Mouse (Mus musculus) forebrain, postnatal 0 days (tissue): ENCODE measurements at regions not wholly inside any gene's neighbourhood (a gene's known extent, or its start where the extent isn't known, plus 50 kb on each side); places are given as distances from the start of the nearest gene placed in this dataset.
A peak's percentile ranks its signal among the peaks of the same experiment; 100 is the strongest.

Experiments used
- ATAC-seq: fragments of 200-750 bp; cut with Nextera tagmentation; 2 replicates; pipeline ENCODE4 v1.8.0; 2017; ENCODE audit warnings: mild to moderate bottlenecking, moderate library complexity
- DNase-seq: peaks from one replicate; pipeline ENCODE4 v3.0.0-alpha.2; 2015
- H3K27ac ChIP-seq: fragments of 300-500 bp; sonication (generic); 2 replicates; pipeline ENCODE4 v1.5.1; 2014; ENCODE audit warnings: low read depth, mild to moderate bottlenecking, antibody characterized with exemption, low read length, moderate library complexity, mixed read lengths
- H3K27me3 ChIP-seq: fragments of 300-500 bp; sonication (generic); 2 replicates; pipeline ENCODE4 v1.6.1; 2014; ENCODE audit warnings: mild to moderate bottlenecking, low read length, mixed read lengths; ENCODE audit not compliant: insufficient read depth
- H3K36me3 ChIP-seq: fragments of 300-500 bp; sonication (generic); 2 replicates; pipeline ENCODE4 v1.6.1; 2014; ENCODE audit warnings: mild to moderate bottlenecking, moderate library complexity; ENCODE audit not compliant: insufficient read depth
- H3K4me1 ChIP-seq: fragments of 300-500 bp; sonication (generic); 2 replicates; pipeline ENCODE4 v1.6.1; 2014; ENCODE audit warnings: antibody characterized with exemption; ENCODE audit not compliant: insufficient read depth
- H3K4me2 ChIP-seq: fragments of 300-500 bp; sonication (generic); 2 replicates; pipeline ENCODE4 v1.6.1; 2014; ENCODE audit warnings: low read depth, mild to moderate bottlenecking, moderate library complexity
- H3K4me3 ChIP-seq: fragments of 300-500 bp; sonication (generic); 2 replicates; pipeline ENCODE4 v1.5.1; 2014; ENCODE audit warnings: low read depth, low read length, mixed read lengths
- H3K9ac ChIP-seq: fragments of 300-500 bp; sonication (generic); 2 replicates; pipeline ENCODE4 v1.6.1; 2014; ENCODE audit warnings: mild to moderate bottlenecking
- H3K9me3 ChIP-seq: fragments of 300-500 bp; sonication (generic); 2 replicates; pipeline ENCODE4 v1.6.1; 2016; ENCODE audit warnings: low read length
- CTCF ChIP-seq: sonication (generic); IDR thresholded peaks from 2 replicates; pipeline ENCODE4 v1.5.1; 2016; ENCODE audit warnings: antibody characterized with exemption, control low read depth, low read depth
- WGBS: fragments of 180-500 bp; shearing (Covaris S2); extraction: QIAGEN DNeasy Blood & Tissue Kit; methylation state at CpG from one replicate; pipeline ENCODE4 v1.1.7; 2014; 5-methylcytosine and 5-hydroxymethylcytosine counted together

DNA sequence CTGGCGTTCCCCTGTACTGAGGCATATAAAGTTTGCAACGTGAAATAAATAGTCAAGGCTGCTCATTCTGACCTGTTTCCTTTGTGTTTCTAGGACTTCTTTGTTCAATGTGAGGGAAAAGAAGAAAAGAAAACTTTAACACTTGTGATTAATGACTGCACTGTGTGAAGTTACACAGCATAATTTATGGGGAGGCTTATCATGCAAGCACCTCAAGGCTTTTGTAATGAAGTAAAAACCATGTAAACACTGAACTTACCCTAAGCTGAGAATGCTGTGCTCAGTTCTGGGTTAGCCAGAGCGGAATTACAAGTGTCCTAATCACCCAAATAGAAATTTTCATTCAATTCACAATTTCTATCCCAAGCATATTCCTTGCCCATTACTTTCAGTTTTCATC, 241.2 kb downstream of the Otol1 start:
- H3K27ac ChIP-seq = no peak overlapping the region
- H3K4me2 ChIP-seq = no peak overlapping the region
- H3K27me3 ChIP-seq = no peaks in the 10 kb centered on the region
- no peaks in the 10 kb centered on the region for H3K4me1 ChIP-seq
- DNase-seq (no peak), ATAC-seq (no peak)
- no peaks in the 10 kb centered on the region for H3K36me3 ChIP-seq
- no peak for TF ChIP-seq CTCF
- no peaks in the 10 kb centered on the region for H3K9me3 ChIP-seq
- no peak overlapping the region for H3K9ac ChIP-seq
- 22% methylated on average over 3 of the region's 3 CpGs for WGBS
- no peak overlapping the region for H3K4me3 ChIP-seq

DNA sequence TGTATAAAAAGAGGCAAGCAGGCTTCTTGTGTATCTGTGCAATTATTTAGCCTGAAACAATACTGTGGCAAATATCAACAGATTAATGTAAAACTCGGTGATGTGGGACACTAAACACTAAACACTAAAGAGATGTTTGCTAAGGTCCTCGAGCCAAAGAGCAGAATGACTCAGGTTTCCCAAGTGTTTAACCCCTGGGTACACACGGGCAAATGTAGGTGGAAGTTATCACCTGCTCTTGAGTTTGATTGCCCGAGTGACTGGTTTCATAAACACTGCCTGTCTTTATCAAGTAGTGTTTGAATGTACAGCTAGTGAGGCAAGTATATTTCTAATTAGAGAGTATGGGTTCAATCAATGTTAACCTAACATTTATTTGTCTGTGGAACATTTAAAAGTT, 242.5 kb downstream of the Otol1 start:
- Histone ChIP-seq H3K4me1 (no peaks in the 10 kb centered on the region), H3K4me3 (no peak overlapping the region), H3K27me3 (no peaks in the 10 kb centered on the region), H3K4me2 (no peak overlapping the region), H3K9me3 (no peaks in the 10 kb centered on the region), H3K27ac (no peak overlapping the region), H3K9ac (no peak overlapping the region), H3K36me3 (no peaks in the 10 kb centered on the region)
- TF ChIP-seq CTCF = no peak
- ATAC-seq = no peak
- no peak for DNase-seq
- 83% methylated on average over 4 of the region's 4 CpGs for WGBS

DNA sequence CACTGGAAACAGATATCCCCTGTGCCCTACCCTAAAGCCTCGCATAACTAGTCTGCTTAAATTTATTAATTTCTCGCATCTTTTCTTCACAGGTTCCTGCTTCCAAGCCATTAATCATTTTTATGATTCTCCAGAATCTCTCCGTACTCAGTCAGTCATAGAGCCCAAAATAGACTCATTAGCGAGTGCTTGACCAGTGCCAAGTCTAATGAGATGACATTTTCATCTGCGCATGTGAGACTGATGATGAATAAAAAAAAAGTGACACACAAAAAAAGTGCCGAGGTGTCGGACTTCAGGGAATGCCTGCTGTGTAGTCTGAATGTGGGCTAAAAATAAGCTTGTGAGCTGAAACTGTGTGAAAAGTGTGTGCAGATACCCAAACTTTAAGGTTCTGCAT, 243.3 kb downstream of the Otol1 start:
- Histone ChIP-seq H3K4me3 (no peak overlapping the region), H3K4me2 (no peak overlapping the region), H3K27me3 (no peaks in the 10 kb centered on the region), H3K9ac (no peak overlapping the region), H3K36me3 (no peaks in the 10 kb centered on the region), H3K27ac (no peak overlapping the region), H3K9me3 (no peaks in the 10 kb centered on the region), H3K4me1 (no peaks in the 10 kb centered on the region)
- TF ChIP-seq CTCF = no peak
- WGBS = 47% methylated on average over 7 of the region's 7 CpGs
- peak; percentile 6 for DNase-seq
- ATAC-seq = no peak

DNA sequence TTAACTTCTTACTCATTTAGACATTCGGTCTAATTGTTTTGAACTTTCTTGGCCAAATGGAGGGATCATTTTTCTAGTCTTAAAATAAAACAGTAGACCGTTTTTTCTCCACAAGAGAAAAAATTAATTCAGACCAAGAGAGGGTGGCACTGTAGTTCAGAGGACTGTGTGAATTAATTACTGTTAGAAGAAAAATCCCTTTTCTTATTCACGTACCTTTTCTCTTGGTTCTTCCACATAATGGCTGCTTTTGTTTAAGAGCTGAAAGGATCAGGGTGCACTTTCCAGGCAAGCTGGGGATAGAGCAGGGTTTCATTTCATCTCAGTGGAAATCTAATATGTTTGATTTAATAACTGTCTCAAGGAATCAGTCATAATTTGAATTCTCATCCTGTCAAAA, 255.9 kb downstream of the Otol1 start:
- Histone ChIP-seq H3K9ac (no peak overlapping the region), H3K9me3 (no peaks in the 10 kb centered on the region), H3K36me3 (no peaks in the 10 kb centered on the region), H3K4me3 (no peak overlapping the region), H3K27me3 (no peaks in the 10 kb centered on the region), H3K4me1 (no peaks in the 10 kb centered on the region), H3K4me2 (no peak overlapping the region), H3K27ac (no peak overlapping the region)
- no peak for TF ChIP-seq CTCF
- WGBS = 11% methylated on average over 3 of the region's 3 CpGs
- DNase-seq (no peak), ATAC-seq (no peak)

DNA sequence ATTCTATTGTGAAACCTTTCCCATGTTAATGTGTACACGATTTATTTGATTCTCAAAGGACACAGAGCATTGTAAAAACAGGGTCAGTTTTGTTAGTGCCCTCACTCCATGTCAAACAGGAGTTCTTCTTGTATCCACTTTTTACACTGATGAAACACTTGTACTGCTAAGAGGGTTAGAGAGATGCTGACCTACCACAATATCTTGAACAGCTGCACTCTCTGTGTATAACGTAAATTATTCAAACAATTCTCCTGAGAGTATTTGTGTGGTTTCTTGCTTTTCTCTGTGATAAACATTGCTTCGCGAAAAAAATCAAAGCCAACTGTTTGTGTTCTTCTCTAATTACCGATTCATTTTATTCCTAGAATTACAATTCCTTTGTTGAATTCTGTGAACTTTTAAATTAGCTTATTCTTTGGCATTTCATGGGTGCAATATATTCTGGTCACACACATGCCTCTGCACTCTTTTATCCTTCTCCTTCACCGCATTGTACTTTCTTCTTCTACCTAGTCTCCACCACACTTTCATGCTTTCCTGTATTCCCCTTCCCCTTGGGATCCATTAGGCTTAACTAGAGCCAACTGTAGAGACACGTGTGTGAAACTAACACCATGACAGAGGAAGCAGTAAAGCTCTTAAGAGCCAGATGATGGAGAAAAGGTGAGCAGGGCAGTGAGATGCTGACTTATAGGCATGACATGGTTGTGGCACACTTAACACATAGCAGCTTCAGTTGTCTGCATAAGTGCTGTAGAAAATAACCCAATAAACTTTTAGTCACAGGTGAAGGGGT, 281.4 kb downstream of the Otol1 start:
- Histone ChIP-seq H3K4me3 (no peak overlapping the region), H3K27me3 (no peaks in the 10 kb centered on the region), H3K4me1 (no peaks in the 10 kb centered on the region), H3K9ac (no peak overlapping the region), H3K9me3 (no peaks in the 10 kb centered on the region), H3K4me2 (no peak overlapping the region), H3K36me3 (no peaks in the 10 kb centered on the region), H3K27ac (no peak overlapping the region)
- DNase-seq = no peak
- no peak for TF ChIP-seq CTCF
- 48% methylated on average over 7 of the region's 7 CpGs for WGBS
- no peak for ATAC-seq

DNA sequence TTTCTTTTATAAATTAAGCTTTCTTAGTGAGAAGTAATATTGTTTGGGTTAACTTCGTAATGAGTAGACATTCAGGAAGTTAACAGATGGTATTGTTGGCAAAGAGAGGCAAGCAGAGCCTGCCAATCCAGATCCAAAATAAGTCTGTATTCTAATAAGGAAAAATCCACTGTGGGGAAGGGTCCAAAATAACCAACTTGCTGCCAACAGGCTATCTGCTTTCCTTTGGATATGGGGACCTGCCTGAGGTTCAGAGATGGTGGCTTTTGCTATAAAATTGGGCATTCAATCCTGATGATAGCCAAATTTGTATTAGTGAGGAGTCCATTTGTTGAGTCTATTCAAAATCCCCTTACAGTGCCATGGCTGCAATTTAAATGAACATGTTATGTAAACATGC, 300.1 kb downstream of the Otol1 start:
- no peak overlapping the region for H3K4me3 ChIP-seq
- H3K4me2 ChIP-seq = no peak overlapping the region
- DNase-seq (peak; percentile 76), ATAC-seq (peak; percentile 60; the same call in 1 of the 2 replicates)
- no peak overlapping the region for H3K9ac ChIP-seq
- no peak overlapping the region; the same call in 1 of the 2 replicates for H3K27ac ChIP-seq
- 48% methylated on average over 1 of the region's 1 CpGs for WGBS
- H3K4me1 ChIP-seq = 0 out of 2 replicates have a peak, but pooled peaks cover 5% of the 10 kb centered on the region
- H3K36me3 ChIP-seq = no peaks in the 10 kb centered on the region
- no peaks in the 10 kb centered on the region for H3K9me3 ChIP-seq
- TF ChIP-seq CTCF = no peak
- H3K27me3 ChIP-seq = no peaks in the 10 kb centered on the region

DNA sequence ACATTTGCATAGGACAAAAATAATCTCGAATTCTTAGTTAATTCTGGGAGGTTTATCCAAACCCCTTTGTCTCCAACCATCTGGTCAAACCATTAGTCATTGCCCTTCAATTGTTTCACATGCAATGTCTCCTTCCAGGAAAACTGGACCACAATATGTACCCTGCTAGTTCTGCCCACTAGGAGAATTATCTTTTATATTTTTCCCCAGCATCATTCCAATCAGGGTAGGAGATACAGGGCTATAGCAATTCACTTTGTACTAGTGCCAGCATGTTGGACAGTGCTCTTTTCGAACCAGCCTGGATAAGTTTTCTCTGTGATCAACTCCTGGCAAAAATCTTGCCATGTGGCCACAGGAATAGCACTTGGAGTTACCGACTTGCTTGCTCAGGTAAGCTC, 300.6 kb downstream of the Otol1 start:
- TF ChIP-seq CTCF = no peak
- H3K4me1 ChIP-seq = 0 out of 2 replicates have a peak, but pooled peaks cover 5% of the 10 kb centered on the region
- no peak overlapping the region for H3K9ac ChIP-seq
- 38% methylated on average over 3 of the region's 3 CpGs for WGBS
- DNase-seq (no peak), ATAC-seq (no peak; the same call in 1 of the 2 replicates)
- H3K4me2 ChIP-seq = no peak overlapping the region
- H3K9me3 ChIP-seq = no peaks in the 10 kb centered on the region
- H3K36me3 ChIP-seq = no peaks in the 10 kb centered on the region
- H3K27me3 ChIP-seq = no peaks in the 10 kb centered on the region
- H3K4me3 ChIP-seq = no peak overlapping the region
- no peak overlapping the region; the same call in 1 of the 2 replicates for H3K27ac ChIP-seq
